ENCODE assay signal across 21 mouse cellular contexts in genomic region chr4:106202554-106202953, GRCm38 (mm10).
DNase-seq lines count a peak whose midpoint lies in the region; ATAC-seq and TF ChIP-seq lines count a peak whose summit lies in the region.
"Had no signal": no experiment of that assay in that cellular context is flagged by ENCODE, and none has a peak within 500 bp of the region (broad histone marks: within the 10 kb centered on the region; RNA-seq: fewer than 3 reads in every experiment).

No protein-coding gene starts in this region.

- no peaks in the 10 kb centered on the region for H3K9me3 ChIP-seq in kidney, postnatal 0 days (replicated peaks; ENCODE audit: low read length)
- H3K9me3 ChIP-seq in embryonic facial prominence, embryonic 14.5 days (ENCODE audit: control insufficient read depth, low read length) = no peaks in the 10 kb centered on the region
- no peaks in the 10 kb centered on the region for H3K9me3 ChIP-seq in limb, embryonic 10.5 days (replicated peaks)
- H3K9me3 ChIP-seq: limb, embryonic 12.5 days; liver, embryonic 15.5 days; midbrain, embryonic 12.5 days; stomach, embryonic 15.5 days had no signal

- no peaks in the 10 kb centered on the region for H3K36me3 ChIP-seq in kidney, postnatal 0 days (ENCODE audit: insufficient read depth, low read length)
- no peaks in the 10 kb centered on the region for H3K36me3 ChIP-seq in embryonic facial prominence, embryonic 14.5 days (ENCODE audit: control insufficient read depth, insufficient read depth, low read length)
- no peaks in the 10 kb centered on the region for H3K36me3 ChIP-seq in limb, embryonic 10.5 days
- H3K36me3 ChIP-seq: limb, embryonic 12.5 days; liver, embryonic 15.5 days; midbrain, embryonic 12.5 days; stomach, embryonic 15.5 days had no signal

- no peak overlapping the region for H3K9ac ChIP-seq in kidney, postnatal 0 days (ENCODE audit: low read depth, low read length)
- no peak overlapping the region for H3K9ac ChIP-seq in embryonic facial prominence, embryonic 14.5 days (ENCODE audit: low read depth, low read length)
- H3K9ac ChIP-seq: limb, embryonic 12.5 days; liver, embryonic 15.5 days; midbrain, embryonic 12.5 days; stomach, embryonic 15.5 days had no signal

- no peak for ATAC-seq in kidney, postnatal 0 days (replicated peaks; ENCODE audit: low FRiP score, low read depth)
- ATAC-seq in embryonic facial prominence, embryonic 14.5 days (ENCODE audit: low read depth) = peak; percentile 51
- ATAC-seq: inflammation-experienced regulatory T-cells, adult 6 months had no signal

- no peak overlapping the region for H3K4me2 ChIP-seq in kidney, postnatal 0 days (ENCODE audit: low read length)
- no peak overlapping the region for H3K4me2 ChIP-seq in embryonic facial prominence, embryonic 14.5 days (ENCODE audit: low read depth, low read length)
- H3K4me2 ChIP-seq: limb, embryonic 12.5 days; liver, embryonic 15.5 days; midbrain, embryonic 12.5 days; stomach, embryonic 15.5 days had no signal

- TF ChIP-seq CTCF in kidney, postnatal 0 days (IDR thresholded peaks at IDR 0.05; ENCODE audit: low read depth) = no peak

- no peaks in the 10 kb centered on the region for H3K27me3 ChIP-seq in kidney, postnatal 0 days (ENCODE audit: insufficient read depth, low read length)
- no peaks in the 10 kb centered on the region for H3K27me3 ChIP-seq in embryonic facial prominence, embryonic 14.5 days (replicated peaks; ENCODE audit: control insufficient read depth, insufficient read depth, low read length)
- no peaks in the 10 kb centered on the region for H3K27me3 ChIP-seq in limb, embryonic 10.5 days (ENCODE audit: low read depth, poor library complexity, severe bottlenecking)
- H3K27me3 ChIP-seq: CH12.LX; limb, embryonic 12.5 days; liver, embryonic 15.5 days; midbrain, embryonic 12.5 days; stomach, embryonic 15.5 days had no signal

- no peak overlapping the region for H3K27ac ChIP-seq in kidney, postnatal 0 days
- no peak overlapping the region for H3K27ac ChIP-seq in embryonic facial prominence, embryonic 14.5 days (replicated peaks; ENCODE audit: low read depth, low read length)
- 0 out of 2 replicates have a peak overlapping the region, but pooled peaks have one; percentile 25 for H3K27ac ChIP-seq in limb, embryonic 10.5 days
- H3K27ac ChIP-seq: limb, embryonic 12.5 days; liver, embryonic 15.5 days; midbrain, embryonic 12.5 days; stomach, embryonic 15.5 days had no signal

- DNase-seq in embryo, embryonic 10 days (ENCODE audit: low spot score) = peak; percentile 21
- no peak for DNase-seq in embryo, embryonic 9.5 days (ENCODE audit: extremely low spot score)
- peak; percentile 63 for DNase-seq in kidney, postnatal 0 days (ENCODE audit: low spot score)
- DNase-seq in kidney, adult 11 months = no peak
- DNase-seq in embryonic facial prominence, embryonic 14.5 days (ENCODE audit: low spot score) = peak; percentile 69
- DNase-seq in limb, embryonic 10.5 days (ENCODE audit: low spot score) = no peak
- no peak for DNase-seq in adrenal gland, postnatal 14 days
- DNase-seq in testis, postnatal 14 days (ENCODE audit: low spot score) = no peak
- DNase-seq: cerebellum, adult 2 months; gastrocnemius, postnatal 10 days; heart, postnatal 14 days; layer of hippocampus, postnatal 36 days; right cerebral cortex, adult 18-20 months; thymus, postnatal 25 days had no signal

- H3K4me1 ChIP-seq in kidney, postnatal 0 days (replicated peaks; ENCODE audit: insufficient read depth, low read length) = peaks cover 13% of the 10 kb centered on the region
- peaks cover 9% of the 10 kb centered on the region for H3K4me1 ChIP-seq in embryonic facial prominence, embryonic 14.5 days (ENCODE audit: control insufficient read depth, insufficient read depth, low read length)
- H3K4me1 ChIP-seq in limb, embryonic 10.5 days = peaks cover 56% of the 10 kb centered on the region

- H3K4me3 ChIP-seq in kidney, postnatal 0 days (replicated peaks; ENCODE audit: low read depth, low read length) = no peak overlapping the region
- H3K4me3 ChIP-seq in embryonic facial prominence, embryonic 14.5 days (ENCODE audit: low read depth, low read length) = no peak overlapping the region
- no peak overlapping the region for H3K4me3 ChIP-seq in limb, embryonic 10.5 days
- H3K4me3 ChIP-seq: limb, embryonic 12.5 days; liver, embryonic 15.5 days; midbrain, embryonic 12.5 days; myocyte; stomach, embryonic 15.5 days had no signal

- 40% methylated on average over 3 of the region's 3 CpGs for WGBS in kidney, postnatal 0 days
- WGBS in embryonic facial prominence, embryonic 14.5 days = 31% methylated on average over 3 of the region's 3 CpGs
- WGBS in limb, embryonic 10.5 days = 52% methylated on average over 3 of the region's 3 CpGs

Comparison
In these comparisons a context has a peak if more than half of its experiments do, and no peak if none do; other contexts are left out.
1. DNase-seq: peak in embryo, embryonic 10 days (single experiment), kidney, postnatal 0 days (single experiment) and embryonic facial prominence, embryonic 14.5 days (single experiment); none in embryo, embryonic 9.5 days (single experiment), kidney, adult 11 months (single experiment), limb, embryonic 10.5 days (single experiment), adrenal gland, postnatal 14 days (single experiment) and testis, postnatal 14 days (single experiment).